Mouse (Mus musculus) adrenal gland, postnatal 25 days (tissue): ENCODE data around the gene Lifr. TPM values are rescaled to one million over a fixed set of nuclear protein-coding genes. Genes with fewer than 3 reads are reported as not detected.

Source experiments
- DNase-seq: peaks from one replicate; pipeline ENCODE4 v3.0.0; 2021; ENCODE audit warnings: mixed read lengths
- total RNA-seq: library from RNA; stranded (reverse); gene quantifications from 2 replicates; pipeline ENCODE4 v1.2.3, GENCODE M21; 2021

Lifr gene
- total RNA-seq, 1 experiment from 2014 or later = 33.2 TPM

DNA sequence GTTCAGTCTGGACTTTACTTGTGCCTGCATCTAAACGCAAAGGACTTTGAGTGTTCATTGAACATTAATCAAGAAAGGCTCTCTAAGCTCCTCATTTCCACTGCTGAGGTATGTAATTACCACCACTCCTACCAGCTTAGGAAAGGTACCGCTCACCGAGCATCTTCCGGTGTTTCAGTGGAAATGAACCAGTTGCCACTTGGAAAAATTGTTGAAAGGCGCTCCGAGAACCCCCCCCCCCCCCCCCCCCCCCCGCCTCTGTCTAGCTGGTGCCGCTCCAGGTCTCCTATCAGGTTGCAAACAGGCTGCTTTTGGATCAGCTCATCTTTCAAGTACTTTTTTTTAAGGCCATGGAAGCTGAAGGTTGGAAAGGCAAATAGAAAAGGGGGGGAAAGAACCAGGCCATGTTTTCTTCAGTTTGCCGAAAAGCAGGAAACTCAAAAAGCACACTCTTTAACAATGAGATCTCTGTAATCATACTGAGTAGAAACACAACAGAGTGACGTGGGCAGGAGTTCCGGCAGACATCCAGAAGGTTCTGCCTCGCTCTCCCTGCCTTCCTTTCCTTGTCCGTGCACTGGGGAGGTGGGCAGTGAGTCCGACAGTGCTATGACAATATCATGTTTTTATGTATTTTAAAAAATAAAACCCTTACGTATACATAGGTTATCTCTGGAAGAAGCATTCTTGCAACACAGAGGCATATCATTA is 9.3 kb upstream of the Lifr start:
- no peak for DNase-seq

DNA sequence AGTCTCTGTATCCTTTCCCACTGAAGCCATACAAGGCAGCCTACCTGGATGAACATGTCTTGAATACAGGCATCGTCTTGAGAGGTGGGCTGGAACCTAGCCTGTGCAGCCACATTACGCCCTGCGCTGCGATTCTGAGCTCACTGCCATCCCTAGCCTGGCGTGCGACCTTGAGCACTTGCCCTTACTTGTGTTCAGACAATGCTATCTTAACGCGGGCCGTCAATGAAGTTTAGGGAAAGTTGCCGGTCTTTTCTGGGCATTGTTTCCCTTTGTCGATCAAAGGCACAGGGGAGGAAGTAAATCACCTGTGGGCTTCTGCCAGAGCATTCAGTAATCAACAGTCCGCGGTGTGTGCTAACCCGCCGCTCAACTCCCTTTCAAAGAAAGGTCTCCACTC is 8.6 kb upstream of the Lifr start:
- DNase-seq = no peak

DNA sequence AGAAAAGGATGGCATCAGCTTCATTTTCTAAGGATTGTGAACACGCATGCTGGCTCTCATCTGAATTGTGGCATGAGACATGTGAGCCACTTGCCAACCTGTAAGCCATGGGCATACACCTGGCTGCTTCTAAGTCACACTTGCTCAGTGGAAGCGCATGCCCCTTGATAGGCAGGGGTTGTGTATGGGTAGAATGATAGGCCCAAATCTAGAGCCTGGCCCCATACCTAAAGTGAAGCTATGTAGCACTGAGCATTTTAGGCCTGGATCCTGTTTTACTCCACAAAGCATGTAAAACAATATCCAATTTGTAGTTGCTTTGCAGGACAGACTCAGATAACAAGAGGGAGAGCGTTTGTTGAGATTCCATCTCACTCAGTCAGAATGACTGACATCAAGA is 7.5 kb upstream of the Lifr start:
- no peak for DNase-seq

DNA sequence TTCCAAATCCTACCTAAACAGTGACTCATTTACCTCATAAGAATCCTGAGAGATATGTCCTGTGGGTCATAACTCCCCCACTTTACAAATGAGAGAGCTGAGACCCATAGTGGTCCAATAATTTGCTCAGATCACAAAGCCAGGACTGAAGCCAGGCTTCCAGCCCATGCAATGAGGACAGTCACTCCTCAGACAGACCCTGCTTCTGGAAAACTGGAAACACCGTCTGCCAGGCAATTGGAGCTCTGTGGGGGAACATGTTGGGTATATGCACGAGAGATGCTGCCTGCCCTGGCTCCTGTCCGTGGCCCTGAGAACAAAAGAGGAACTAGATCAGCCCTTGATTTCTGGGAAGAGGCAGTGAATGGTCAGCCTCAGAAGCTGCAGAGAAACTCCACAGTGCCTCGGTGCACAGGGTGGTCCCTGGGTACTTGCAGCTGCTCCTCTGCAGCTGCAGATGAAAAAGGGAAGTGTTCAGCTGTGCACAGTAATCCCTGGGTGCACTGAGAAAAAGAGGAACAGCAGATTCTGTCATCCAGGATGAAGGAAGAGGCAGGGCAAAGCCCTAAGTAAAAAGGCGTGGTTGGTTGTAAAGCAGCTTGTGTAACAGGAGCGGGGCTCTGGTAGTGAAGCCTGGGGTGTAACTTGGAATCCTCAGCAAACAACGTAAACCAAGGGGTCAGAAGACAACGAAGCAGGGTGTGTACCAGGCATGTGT is 5.5 kb upstream of the Lifr start:
- no peak for DNase-seq

DNA sequence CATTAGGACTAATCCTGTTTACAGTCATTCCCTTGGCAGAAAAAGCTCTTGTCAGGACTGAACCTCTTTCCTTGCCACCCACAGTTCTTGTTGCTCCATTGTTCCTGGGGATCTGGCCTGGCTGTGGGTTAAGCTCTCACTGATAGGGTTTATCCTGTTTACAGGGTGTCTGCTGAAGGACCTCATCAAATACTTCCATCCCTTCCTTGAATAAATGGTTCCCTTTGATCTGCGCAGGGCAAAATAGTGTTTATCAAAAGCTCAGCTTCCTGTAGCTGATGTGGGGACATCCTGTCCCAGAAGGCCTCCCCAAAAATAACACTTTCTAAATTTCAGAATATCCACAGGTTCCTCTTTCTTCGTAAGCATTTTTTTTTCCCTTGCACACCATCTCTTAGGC is 1.7 kb upstream of the Lifr start:
- DNase-seq = no peak

DNA sequence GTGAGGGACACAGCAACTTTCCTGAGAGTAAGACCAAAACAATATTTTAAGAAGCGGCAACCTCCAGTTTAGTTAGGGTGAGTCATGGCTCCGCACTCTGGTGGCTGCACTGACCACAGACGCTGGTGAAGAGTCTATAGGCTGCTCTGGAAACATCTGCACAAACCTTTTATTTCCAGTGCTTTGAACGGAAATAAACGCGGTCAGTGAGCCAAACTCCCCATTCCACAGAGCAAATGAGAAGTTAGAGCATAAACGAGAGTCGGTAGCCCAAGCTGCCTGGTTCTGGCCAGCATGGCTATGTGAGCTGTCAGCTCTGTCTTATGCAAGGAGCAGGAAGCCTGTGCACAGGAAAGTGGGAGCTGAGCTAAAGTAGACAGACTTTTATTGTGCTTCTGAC is 1.9 kb downstream of the Lifr start:
- no peak for DNase-seq

DNA sequence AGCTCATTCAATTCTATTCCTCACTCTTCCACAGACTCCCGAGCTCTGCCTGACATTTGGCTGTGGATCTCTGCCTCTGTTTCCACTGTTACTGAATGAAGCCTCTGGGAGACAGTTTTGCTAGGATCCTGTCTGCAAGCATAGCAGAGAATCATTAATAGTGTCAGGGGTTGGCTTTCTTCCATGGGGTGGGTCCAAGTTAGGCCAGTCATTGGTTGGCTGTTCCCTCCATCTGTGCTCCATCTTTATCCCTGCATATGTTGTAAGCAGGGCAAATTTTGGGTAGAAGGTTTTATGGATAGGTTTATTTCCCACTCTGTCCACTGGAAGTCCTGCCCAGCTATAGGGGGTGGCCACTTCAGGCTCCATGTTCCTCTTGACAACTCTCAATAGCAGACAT is 9.0 kb downstream of the Lifr start:
- DNase-seq = no peak

DNA sequence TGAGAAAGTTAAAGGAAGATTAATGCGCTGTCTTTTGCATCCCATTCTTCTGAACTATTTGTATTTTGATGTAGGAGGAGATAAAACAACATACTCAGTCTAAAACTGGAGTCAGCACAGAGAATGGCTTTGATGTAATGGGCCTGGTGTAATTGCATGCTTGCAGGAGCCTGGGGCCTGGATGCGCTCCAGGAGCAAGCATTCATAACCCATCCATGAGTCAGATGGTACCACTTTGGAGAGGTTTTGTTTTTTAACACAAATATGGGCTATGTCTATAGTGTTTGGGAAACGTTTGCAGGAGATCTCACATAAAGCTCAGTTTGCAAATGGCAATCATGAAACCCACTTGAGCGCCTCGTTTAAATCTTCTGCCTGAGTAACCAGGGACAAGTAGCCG is 9.8 kb downstream of the Lifr start:
- peak; percentile 58 for DNase-seq

DNA sequence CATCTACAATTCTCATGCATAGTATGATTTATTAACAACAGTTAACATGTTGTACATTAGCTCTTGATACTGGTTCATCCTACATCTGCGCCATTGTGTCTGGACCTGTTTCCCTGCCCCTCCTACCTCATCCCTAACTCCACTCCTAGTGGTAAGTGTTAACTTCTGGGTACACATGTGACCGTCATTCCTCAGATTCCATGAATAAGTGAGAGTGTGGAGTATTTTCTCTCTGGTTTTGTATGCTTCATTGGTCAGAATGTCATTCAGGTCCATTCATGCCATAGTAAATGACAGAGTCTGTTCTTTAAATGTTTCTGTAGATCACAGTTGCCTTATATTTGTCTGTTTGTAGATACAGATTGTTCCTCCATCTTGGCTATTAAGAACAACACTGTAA is 12.6 kb downstream of the Lifr start:
- no peak for DNase-seq

DNA sequence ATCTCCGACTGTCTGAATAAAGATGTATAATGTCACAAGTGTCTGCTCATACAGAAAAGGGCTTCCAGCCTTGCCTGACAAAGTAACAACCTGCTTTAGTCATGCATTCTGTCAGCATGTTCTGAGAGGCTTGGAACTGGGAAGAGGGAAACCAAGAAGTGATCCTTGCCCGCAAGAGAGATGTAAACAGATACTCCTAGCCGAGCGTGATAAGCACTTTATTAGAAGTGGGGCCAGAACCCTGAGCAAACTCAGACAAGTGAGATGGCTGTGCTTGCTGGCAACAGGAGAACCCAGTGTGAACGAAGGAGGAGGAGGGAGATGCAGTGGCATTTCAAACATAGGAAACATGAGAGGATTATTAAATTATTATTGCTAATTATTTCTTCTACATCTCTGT is 14.8 kb downstream of the Lifr start:
- DNase-seq = no peak

DNA sequence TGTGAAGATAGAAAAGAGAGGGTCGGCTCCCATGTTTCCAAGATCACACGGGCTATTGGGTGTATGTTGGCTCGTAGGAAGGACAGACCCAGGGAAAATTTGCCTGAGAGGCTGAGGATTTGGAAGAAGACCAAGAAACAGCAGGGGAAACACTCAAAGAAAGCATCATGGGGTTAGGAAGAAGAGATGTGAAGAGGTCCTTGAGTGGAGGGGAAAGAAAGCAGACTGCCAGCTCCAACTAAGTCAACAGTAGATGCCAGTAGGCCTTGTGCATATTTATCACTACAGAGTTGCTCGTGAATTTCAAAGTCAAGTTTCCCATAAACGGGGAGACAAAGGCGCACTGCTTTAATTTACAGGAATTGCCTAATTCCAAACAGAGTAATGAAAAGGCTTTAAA is 17.7 kb downstream of the Lifr start:
- DNase-seq = no peak

DNA sequence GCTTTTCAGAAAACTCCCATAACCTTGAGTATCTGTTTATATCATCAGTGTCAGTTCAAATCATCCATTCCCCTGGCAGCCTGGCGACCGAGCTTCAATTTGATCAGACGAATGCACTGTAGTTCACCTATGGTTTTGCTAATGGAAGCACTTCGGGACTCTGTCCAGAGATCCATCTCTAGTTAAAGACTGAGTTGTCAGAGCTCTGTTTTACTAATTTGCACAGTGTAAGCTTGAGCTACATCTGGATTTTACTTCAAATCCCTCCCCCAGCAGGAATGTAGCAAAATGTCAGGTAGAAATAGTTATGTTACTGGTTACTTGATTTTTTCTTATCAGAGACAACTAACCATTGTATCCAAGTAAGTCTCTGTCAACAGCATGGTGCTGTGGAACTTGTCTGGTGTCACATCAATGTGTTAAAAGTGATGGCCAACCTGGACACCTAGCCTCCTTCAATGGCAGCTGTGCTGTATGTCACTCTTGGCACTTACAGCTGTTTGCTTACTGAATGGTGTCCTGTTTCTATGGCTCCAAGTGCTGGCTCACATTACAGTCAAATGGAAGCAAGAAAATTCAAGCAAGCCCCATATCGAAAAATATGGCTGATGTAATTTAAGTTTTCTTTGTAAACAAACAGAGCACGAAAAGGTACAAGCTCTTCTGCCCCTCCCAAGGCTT is 22.0 kb downstream of the Lifr start:
- DNase-seq = no peak

DNA sequence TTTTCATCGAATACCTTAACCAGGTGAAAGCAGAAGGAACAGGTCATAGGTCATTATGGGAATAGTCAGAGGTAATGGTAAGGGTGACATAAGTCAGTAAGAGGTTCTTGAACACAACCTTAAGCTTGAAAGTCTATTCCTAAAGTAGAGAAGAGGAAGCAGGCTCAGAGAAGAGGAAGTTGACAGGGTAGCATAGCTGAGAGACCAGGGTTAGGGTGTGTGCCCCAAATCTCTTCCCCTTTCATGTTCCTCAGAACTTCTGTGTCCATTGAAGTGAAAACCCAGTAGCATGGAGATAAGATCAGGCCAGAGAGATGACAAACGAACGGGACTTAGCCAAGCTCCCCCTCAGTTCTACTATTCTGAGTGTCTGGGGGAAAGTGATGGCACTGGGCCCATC is 23.5 kb downstream of the Lifr start:
- DNase-seq = no peak

DNA sequence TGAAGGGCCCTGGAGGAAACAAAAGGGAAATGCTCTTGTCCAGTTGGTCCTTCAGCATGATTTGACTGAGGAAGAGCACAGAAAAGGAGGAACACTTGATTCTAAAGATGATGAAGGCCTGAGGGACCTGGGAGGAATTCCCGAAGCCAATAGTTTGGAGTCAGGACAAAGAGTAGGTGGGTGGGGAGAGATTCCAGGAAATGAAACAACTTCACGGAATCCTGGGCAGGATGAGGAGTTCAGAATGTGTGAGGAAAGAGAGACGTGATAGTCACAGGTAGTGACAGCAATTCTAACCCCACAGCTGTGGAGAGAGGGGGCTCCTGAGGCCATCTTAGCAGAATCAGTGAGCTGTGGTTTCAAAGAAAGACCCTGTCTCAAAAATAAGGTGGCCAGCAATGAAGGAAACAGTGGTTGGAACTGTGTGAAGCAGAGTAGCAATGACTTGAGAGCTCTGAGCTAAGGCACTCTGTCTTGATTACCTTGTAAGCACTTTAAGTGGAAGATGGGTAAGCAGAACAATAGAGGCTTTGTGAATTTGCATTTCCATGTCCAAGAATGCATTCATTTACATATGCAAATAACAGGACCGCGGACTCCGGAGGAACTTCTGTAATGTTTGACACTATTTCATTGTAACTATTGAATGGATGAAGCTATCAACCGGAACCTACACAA is 25.1 kb downstream of the Lifr start:
- DNase-seq = no peak

DNA sequence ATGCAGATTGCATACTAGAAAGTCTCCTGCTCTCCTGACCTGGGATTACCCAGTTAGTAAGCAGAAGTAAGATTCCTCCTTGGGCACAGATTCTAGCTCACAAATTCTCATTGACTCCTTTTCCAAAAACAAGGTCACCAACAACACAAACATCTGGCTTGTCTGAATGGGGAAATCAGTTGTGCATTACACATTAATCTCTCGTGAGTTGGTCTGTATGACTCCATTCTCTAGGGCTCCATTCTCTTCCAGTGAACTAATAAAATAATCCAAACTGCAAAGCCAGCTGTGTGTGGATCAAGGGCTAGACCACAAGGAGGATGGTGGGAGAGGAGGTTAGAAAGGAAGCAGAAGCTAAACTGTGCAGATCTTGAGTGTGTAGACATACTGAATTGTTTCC is 25.8 kb downstream of the Lifr start:
- DNase-seq = no peak

DNA sequence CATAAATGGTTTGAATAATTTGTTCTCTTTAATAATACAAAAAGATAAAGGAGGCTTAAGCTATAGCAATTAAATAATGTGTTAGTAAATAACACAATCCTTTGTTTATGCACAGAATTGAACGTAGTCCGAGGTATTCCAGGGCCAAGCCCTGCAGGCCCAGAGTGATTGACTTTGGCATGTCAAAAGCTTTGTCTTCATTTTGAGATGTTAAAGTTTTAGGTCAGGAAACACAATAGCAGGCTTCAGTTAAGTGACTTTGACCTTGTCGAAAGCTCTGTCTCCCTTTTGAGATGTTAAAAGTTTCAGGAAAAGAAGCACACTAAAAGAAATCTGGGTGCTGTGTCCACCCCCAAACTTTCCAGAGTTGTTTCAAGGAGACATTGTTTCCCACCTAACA is 26.3 kb downstream of the Lifr start:
- DNase-seq = no peak

DNA sequence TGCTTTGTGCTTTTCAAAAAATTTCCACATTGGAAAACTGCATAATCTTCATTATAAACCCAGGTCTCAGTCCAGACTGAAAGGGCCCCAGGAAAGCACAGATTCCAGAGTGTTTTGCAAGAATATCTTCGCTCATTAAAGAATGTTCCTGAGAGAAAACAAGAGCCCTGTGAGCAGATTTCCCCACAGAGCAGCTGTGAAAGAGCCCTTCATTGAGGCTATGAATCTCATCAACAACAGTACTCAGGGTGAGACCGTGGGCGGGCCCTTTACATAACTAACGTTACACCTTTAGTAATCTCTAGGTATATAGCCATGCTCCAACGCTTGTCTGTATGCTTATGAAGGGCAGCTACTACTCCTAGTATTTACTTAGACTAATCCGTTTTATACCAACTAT is 27.5 kb downstream of the Lifr start:
- DNase-seq = no peak

DNA sequence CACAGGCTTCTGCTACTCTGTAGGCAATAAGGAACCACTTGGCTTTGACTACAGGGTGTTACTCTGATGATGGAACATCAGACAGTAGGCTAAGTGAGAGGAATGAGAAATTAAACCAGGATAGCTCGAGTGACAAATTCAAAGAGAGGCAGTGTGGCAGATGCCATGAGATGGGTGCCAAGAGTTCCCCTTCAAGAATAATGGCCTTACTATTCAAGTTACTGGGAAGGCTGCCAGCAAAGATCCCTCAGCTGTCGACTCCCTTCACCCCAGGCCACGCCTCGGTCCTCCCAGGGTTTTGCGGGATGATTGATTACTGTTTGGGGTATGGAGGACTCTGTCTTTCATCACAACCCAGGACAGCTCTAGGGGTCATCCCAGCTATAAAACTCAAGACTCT is 28.4 kb downstream of the Lifr start:
- peak; percentile 49 for DNase-seq

DNA sequence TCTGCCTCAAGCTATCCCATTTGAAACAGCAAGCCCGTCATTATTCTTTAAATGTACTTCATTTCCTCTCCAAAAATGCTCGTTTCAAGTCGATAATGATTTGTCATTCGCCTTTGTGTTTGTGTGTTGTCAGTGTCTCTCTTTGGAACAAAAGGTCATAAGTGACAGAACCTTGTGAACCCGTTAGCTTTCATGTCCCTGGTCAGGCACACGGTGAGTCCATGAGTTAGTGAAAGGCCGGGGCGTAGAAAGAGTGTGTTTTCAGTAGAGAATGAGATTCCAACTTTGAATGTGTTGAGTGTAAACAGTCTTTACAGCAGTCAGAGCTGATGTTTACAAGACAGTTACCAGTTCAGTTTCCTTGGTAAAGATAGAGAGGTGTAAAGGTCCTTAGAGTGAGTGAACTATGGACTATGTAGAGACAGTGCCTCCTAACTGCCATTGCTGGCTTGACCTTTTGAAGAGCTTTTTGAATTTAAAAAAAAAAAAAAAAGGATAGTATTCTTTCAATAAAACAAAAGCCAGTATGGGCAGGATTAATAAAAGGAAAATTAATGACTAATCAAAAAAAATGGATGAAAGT is 29.6 kb downstream of the Lifr start:
- DNase-seq = no peak

DNA sequence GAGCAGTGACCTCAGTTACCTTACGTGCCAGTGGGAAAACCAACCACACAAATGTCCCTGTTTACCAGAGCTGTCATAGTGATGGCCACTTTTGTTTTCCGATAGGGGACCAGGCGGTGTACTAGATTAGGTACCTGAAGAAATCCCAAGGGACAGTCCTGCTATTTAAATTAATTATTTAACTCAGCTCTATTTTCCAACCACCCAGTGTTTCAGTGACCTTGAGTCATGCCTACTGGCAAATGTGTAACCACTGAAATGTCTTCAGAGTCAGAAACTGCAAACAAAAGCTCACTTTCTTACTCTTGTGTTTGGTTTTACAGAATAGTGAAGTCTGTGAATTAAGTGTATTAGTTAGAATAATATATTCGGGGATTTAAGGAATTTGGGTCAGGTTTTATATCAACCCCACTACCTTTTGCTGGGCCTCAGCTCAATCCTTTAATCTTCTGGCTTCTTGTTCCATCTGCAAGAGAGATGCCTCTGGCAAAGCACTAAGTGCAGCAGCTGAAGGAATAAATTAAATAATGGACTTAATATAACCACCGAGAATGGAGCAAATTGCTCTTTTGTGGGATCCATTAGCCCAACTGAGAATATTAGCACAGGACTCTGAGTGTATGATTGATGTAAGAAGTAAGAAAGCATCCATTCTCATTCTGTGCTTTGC is 33.5 kb downstream of the Lifr start:
- DNase-seq = no peak

DNA sequence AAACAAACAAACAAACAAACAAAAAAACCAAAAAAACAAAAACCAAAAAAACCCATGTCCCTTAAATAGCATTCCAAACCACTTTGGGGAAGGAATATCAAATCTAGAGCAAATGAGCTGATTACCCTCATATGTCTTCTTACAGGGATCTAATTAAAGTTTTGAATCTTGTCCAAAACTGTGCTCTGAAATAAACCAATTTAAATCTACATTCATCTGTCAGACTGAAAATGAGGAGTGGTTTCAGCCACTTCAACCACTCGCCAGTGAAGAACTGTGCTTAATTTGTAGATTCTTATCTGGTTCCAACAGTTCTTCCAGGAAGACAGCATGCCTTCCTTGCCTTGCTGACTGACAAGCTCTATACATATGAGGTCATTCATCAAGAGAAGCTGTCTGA is 35.8 kb downstream of the Lifr start:
- no peak for DNase-seq

DNA sequence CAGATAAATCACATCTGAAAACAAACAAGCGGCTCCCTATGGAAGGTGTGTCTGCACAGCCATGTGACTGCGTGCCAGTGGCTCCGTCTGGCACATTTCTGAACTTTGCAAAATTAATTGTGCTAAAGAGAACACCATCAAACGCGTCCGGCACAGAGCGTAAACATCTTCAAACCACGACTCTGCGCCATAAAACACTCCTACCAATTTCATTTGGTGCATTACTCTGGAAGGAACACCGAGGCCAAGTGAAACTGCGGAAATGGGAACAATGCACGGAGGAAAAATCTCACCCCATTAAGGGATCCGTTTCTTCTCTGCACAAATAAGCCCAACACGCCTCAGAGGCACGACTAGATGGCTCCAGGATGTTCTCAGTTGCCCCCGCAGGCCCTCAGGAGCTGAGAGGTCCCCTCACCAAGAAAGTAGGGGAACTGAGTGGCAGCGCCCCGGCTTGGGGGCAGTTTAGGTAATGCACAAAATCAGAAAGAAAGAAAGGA is 38.3 kb downstream of the Lifr start:
- DNase-seq = no peak
